Mouse (Mus musculus): ENCODE measurements around the gene Rsph14. TPM values are rescaled to one million over a fixed set of nuclear protein-coding genes. Genes with fewer than 3 reads are reported as not detected.

The Rsph14 gene
- polyA plus RNA-seq, 1 experiment from 2014 or later = not detected

DNA sequence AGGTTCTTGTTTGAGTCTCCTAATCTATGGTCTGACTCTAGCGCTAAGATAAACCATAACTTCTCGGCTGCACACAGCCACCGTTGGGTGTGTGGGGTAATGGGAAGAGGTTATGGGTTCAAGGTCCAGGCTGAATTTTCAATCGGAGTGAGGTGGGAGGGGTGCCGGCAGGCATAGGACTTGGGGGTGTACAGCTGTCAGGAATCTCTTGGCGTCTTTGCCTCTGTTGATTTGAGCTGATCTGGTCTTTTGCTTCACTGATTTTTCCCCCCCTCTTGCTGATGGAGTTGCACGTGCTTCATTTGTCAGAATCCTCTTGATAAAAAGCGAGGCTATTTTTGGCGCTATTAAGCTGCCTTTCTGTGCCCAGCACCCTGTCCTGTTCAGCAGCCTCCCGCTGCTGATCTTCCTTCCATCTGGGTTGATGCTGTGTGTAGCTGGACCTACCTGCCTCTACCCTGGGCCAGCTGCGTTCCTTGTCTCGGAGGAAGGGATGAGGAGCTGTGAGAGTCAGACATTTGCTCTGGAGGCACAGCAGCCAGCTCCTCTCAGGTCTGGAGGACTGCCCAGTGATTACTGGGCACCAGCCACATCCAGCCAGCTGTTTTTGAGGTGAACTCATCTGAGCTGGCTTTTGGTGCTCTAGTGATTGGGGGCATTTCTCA is 31.0 kb upstream of the Rsph14 start:
- 83% methylated on average over 12 of the region's 12 CpGs for WGBS
- H3K4me3 ChIP-seq (ENCODE audit: low read depth, low read length) = no peak overlapping the region
- DNase-seq (ENCODE audit: low spot score) (no peak), ATAC-seq (ENCODE audit: insufficient number of reproducible peaks, low FRiP score, low TSS enrichment, low read depth) (no peak)
- H3K4me2 ChIP-seq (ENCODE audit: low read depth, severe bottlenecking) = peak overlapping the region; percentile 95
- peaks cover 36% of the 10 kb centered on the region for H3K4me1 ChIP-seq (ENCODE audit: control insufficient read depth, insufficient read depth, low read length)
- H3K27me3 ChIP-seq (ENCODE audit: control insufficient read depth, insufficient read depth, low read length) = 0 out of 2 replicates have a peak, but pooled peaks cover 2% of the 10 kb centered on the region
- H3K27ac ChIP-seq (replicated peaks; ENCODE audit: low read depth, low read length) = no peak overlapping the region
- no peaks in the 10 kb centered on the region for H3K9me3 ChIP-seq (ENCODE audit: control insufficient read depth, low read length)
- no peaks in the 10 kb centered on the region for H3K36me3 ChIP-seq (ENCODE audit: control insufficient read depth, insufficient read depth, low read length)
- H3K9ac ChIP-seq (ENCODE audit: low read length) = peak overlapping the region; percentile 4

DNA sequence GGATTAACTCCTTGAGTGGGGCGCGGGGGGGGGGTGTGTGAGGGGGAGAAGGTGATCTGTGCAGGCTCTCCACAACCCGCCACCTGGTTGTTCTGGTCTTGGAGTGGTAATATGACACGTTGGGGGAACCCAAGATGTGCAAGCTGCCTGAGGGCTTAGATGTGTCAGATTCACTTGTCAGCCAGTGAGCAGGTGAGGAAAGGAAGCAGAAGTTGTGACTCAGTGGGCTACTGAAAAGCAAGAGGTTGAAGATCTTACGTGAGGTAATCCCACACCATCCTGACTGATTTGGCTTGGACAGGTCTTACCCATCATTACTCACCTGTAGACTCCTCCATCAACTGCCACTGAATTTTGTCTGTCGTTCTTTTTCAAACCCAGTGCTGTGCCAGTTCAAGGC is 30.2 kb upstream of the Rsph14 start:
- H3K9me3 ChIP-seq (ENCODE audit: control insufficient read depth, low read length) = no peaks in the 10 kb centered on the region
- ATAC-seq (ENCODE audit: insufficient number of reproducible peaks, low FRiP score, low TSS enrichment, low read depth) = no peak

DNA sequence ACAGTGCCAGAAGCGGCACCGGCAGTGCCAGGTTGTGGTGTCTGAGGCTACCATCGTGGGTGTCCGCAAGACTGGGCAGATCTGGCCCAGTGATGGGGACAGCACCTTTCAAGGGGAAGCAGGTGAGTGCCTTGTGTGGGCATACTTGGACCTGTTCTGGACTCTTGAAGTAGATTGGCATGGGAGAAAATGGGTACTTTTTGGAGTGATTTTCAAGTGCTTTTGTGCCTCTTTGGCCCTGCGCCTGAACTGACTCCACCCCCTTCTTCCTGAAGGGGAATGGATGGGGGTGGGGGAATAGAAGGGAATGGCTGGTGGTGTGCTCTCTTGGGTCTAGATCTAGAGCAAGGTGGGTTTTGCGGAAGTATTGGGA is 29.8 kb upstream of the Rsph14 start:
- no peaks in the 10 kb centered on the region for H3K36me3 ChIP-seq (ENCODE audit: control insufficient read depth, insufficient read depth, low read length)

More for the DNA sequence above, 30.2 kb upstream of the Rsph14 start:
- H3K4me3 ChIP-seq (ENCODE audit: low read depth, low read length) = peak overlapping the region; percentile 82
- H3K4me1 ChIP-seq (ENCODE audit: control insufficient read depth, insufficient read depth, low read length) = peaks cover 36% of the 10 kb centered on the region
- DNase-seq (ENCODE audit: low spot score) = no peak
- 0 out of 2 replicates have a peak, but pooled peaks cover 2% of the 10 kb centered on the region for H3K27me3 ChIP-seq (ENCODE audit: control insufficient read depth, insufficient read depth, low read length)
- no peaks in the 10 kb centered on the region for H3K36me3 ChIP-seq (ENCODE audit: control insufficient read depth, insufficient read depth, low read length)
- no peak overlapping the region for H3K27ac ChIP-seq (replicated peaks; ENCODE audit: low read depth, low read length)
- H3K9ac ChIP-seq (ENCODE audit: low read length) = no peak overlapping the region
- 42% methylated on average over 6 of the region's 6 CpGs for WGBS
- H3K4me2 ChIP-seq (ENCODE audit: low read depth, severe bottlenecking) = peak overlapping the region; percentile 95

DNA sequence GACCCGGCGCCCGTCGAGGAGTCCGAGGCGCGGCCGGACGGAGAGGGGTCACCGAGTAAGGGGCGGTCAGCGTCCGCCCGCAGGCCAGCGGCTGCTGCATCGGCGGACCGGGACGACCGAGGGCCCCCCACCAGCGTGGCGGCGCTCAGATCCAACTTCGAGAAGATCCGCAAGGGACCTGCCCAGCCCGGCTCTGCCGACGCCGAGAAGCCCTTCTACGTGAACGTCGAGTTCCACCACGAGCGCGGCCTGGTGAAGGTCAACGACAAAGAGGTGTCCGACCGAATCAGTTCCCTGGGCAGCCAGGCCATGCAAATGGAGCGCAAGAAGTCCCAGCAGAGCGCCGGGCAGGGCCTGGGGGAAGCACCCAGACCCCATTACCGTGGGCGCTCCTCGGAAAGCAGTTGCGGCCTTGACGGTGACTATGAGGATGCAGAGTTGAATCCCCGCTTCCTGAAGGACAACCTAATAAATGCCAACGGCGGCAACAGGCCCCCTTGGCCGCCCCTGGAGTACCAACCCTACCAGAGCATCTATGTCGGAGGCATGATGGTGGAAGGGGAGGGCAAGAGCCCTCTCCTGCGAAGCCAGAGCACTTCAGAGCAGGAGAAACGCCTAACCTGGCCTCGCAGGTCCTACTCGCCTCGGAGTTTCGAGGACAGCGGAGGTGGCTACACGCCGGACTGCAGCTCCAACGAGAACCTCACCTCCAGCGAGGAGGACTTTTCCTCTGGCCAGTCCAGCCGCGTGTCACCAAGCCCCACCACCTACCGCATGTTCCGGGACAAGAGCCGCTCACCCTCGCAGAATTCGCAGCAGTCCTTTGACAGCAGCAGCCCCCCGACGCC is 29.2 kb upstream of the Rsph14 start:
- peaks cover 36% of the 10 kb centered on the region for H3K4me1 ChIP-seq (ENCODE audit: control insufficient read depth, insufficient read depth, low read length)
- H3K27me3 ChIP-seq (ENCODE audit: control insufficient read depth, insufficient read depth, low read length) = 0 out of 2 replicates have a peak, but pooled peaks cover 2% of the 10 kb centered on the region
- ATAC-seq (ENCODE audit: insufficient number of reproducible peaks, low FRiP score, low TSS enrichment, low read depth) (no peak), DNase-seq (ENCODE audit: low spot score) (peak; percentile 53)
- 1% methylated on average over 71 of the region's 71 CpGs for WGBS
- peak overlapping the region; percentile 82 for H3K4me3 ChIP-seq (ENCODE audit: low read depth, low read length)
- H3K9ac ChIP-seq (ENCODE audit: low read length) = peak overlapping the region; percentile 83
- no peaks in the 10 kb centered on the region for H3K36me3 ChIP-seq (ENCODE audit: control insufficient read depth, insufficient read depth, low read length)
- H3K4me2 ChIP-seq (ENCODE audit: low read depth, severe bottlenecking) = peak overlapping the region; percentile 95
- H3K27ac ChIP-seq (replicated peaks; ENCODE audit: low read depth, low read length) = no peak overlapping the region
- no peaks in the 10 kb centered on the region for H3K9me3 ChIP-seq (ENCODE audit: control insufficient read depth, low read length)

More for the DNA sequence above, 29.8 kb upstream of the Rsph14 start:
- 19% methylated on average over 6 of the region's 6 CpGs for WGBS
- peak; percentile 32 for DNase-seq (ENCODE audit: low spot score)
- ATAC-seq (ENCODE audit: insufficient number of reproducible peaks, low FRiP score, low TSS enrichment, low read depth) = no peak
- Histone ChIP-seq H3K9ac (ENCODE audit: low read length) (peak overlapping the region; percentile 83), H3K4me3 (ENCODE audit: low read depth, low read length) (peak overlapping the region; percentile 82), H3K4me1 (ENCODE audit: control insufficient read depth, insufficient read depth, low read length) (peaks cover 36% of the 10 kb centered on the region), H3K27me3 (ENCODE audit: control insufficient read depth, insufficient read depth, low read length) (0 out of 2 replicates have a peak, but pooled peaks cover 2% of the 10 kb centered on the region), H3K9me3 (ENCODE audit: control insufficient read depth, low read length) (no peaks in the 10 kb centered on the region), H3K4me2 (ENCODE audit: low read depth, severe bottlenecking) (peak overlapping the region; percentile 95), H3K27ac (replicated peaks; ENCODE audit: low read depth, low read length) (no peak overlapping the region)

DNA sequence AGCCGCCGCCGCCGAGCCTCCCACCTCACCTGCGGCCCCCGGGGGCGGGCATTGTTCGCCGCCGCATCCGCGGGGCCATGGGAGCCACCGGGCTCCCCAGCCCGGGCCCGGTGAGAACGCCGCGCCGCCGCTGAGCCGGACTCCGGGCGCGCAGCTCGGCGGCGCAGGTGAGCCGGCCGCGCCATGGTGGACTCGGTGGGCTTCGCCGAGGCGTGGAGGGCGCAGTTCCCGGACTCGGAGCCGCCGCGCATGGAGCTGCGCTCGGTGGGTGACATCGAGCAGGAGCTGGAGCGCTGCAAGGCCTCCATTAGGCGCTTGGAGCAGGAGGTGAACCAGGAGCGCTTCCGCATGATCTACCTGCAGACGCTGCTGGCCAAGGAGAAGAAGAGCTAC is 28.5 kb upstream of the Rsph14 start:
- WGBS = 0% methylated on average over 12 of the region's 48 CpGs
- ATAC-seq (ENCODE audit: insufficient number of reproducible peaks, low FRiP score, low TSS enrichment, low read depth) = peak; percentile 14; the same call in 1 of the 2 replicates
- DNase-seq (ENCODE audit: low spot score) = peak; percentile 61

DNA sequence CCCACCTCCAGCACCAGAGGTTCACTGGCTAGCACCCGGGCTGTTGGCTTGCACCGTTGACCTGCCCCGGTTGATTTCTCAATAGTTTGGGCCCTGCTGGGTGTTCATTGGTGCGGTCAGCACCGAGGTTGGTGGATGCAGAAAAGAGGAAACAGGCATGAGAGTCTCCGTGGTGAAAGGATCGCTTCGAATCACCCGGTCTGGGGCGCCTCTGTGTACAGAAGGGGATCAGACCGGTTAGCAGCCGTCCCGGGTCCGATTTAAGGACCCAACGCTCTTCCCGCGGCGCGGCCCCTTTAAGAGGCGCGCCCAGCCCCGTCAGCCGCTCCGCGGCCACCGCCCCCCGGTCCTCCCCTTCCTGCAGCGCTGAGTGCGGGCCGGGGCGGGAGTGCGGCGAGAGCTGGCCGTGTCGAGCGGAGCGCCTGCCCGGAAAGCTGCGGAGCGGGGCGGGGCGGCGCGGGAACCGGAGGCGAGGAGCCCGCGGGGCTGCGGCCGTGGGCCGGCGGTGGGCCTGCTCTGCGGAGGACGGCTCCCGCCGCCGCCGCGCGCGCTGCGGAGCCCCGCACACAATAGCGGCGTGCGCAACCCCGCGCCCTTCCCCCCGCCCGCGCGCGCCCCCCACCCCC is 27.9 kb upstream of the Rsph14 start, which contains the start of gene Bcr:
Gene Bcr, plus strand, starts transcription at position 376 of the 626 bp plus-strand sequence.
- peak within 1 kb of the TSS; percentile 82 for H3K4me3 ChIP-seq (ENCODE audit: low read depth, low read length)
- ATAC-seq (ENCODE audit: insufficient number of reproducible peaks, low FRiP score, low TSS enrichment, low read depth) = peak; percentile 67
- peak within 1 kb of the TSS; percentile 83 for H3K9ac ChIP-seq (ENCODE audit: low read length)
- 0 out of 2 replicates have a peak, but pooled peaks cover 2% of the 10 kb centered on the region for H3K27me3 ChIP-seq (ENCODE audit: control insufficient read depth, insufficient read depth, low read length)
- no peaks in the 10 kb centered on the region for H3K36me3 ChIP-seq (ENCODE audit: control insufficient read depth, insufficient read depth, low read length)
- no peaks in the 10 kb centered on the region for H3K9me3 ChIP-seq (ENCODE audit: control insufficient read depth, low read length)
- H3K4me1 ChIP-seq (ENCODE audit: control insufficient read depth, insufficient read depth, low read length) = peaks cover 32% of the 10 kb centered on the region
- under 1% methylated on average over 52 of the region's 73 CpGs for WGBS
- DNase-seq (ENCODE audit: low spot score) = peak; percentile 82
- H3K4me2 ChIP-seq (ENCODE audit: low read depth, severe bottlenecking) = peak within 1 kb of the TSS; percentile 95
- no peak within 1 kb of the TSS for H3K27ac ChIP-seq (replicated peaks; ENCODE audit: low read depth, low read length)

More for the DNA sequence above, 28.5 kb upstream of the Rsph14 start:
- peak overlapping the region; percentile 83 for H3K9ac ChIP-seq (ENCODE audit: low read length)
- no peaks in the 10 kb centered on the region for H3K9me3 ChIP-seq (ENCODE audit: control insufficient read depth, low read length)
- peak overlapping the region; percentile 95 for H3K4me2 ChIP-seq (ENCODE audit: low read depth, severe bottlenecking)
- H3K27me3 ChIP-seq (ENCODE audit: control insufficient read depth, insufficient read depth, low read length) = 0 out of 2 replicates have a peak, but pooled peaks cover 2% of the 10 kb centered on the region
- H3K4me3 ChIP-seq (ENCODE audit: low read depth, low read length) = peak overlapping the region; percentile 82
- H3K36me3 ChIP-seq (ENCODE audit: control insufficient read depth, insufficient read depth, low read length) = no peaks in the 10 kb centered on the region
- no peak overlapping the region for H3K27ac ChIP-seq (replicated peaks; ENCODE audit: low read depth, low read length)
- H3K4me1 ChIP-seq (ENCODE audit: control insufficient read depth, insufficient read depth, low read length) = peaks cover 35% of the 10 kb centered on the region

DNA sequence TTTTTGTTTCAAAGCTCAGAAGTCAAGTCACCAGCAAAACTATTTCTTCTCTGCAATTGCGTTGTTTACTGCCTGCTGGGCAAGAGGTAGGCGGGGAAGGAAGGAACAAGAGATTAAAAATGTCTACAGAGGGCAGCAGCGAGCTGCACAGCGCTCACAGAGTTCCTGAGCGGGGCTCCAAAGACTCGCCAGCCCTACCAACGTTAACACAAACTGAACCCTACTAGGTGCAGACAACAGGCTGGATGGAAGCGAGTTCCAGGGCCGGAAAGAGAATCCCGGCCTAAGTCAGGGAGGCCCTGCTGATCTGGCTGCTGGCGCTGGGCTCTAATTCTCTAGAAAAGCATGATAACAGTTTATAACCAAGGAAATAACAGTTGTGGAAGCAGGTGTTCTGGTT is 27.0 kb upstream of the Rsph14 start:
- Histone ChIP-seq H3K36me3 (ENCODE audit: control insufficient read depth, insufficient read depth, low read length) (no peaks in the 10 kb centered on the region), H3K4me3 (ENCODE audit: low read depth, low read length) (no peak overlapping the region), H3K4me2 (ENCODE audit: low read depth, severe bottlenecking) (0 out of 2 replicates have a peak overlapping the region, but pooled peaks have one; percentile 95), H3K9ac (ENCODE audit: low read length) (no peak overlapping the region), H3K4me1 (ENCODE audit: control insufficient read depth, insufficient read depth, low read length) (peaks cover 32% of the 10 kb centered on the region), H3K27ac (replicated peaks; ENCODE audit: low read depth, low read length) (no peak overlapping the region), H3K27me3 (ENCODE audit: control insufficient read depth, insufficient read depth, low read length) (0 out of 2 replicates have a peak, but pooled peaks cover 2% of the 10 kb centered on the region), H3K9me3 (ENCODE audit: control insufficient read depth, low read length) (no peaks in the 10 kb centered on the region)
- DNase-seq (ENCODE audit: low spot score) (peak; percentile 68), ATAC-seq (ENCODE audit: insufficient number of reproducible peaks, low FRiP score, low TSS enrichment, low read depth) (no peak)
- 1% methylated on average over 11 of the region's 11 CpGs for WGBS
